In genomic region chr5:24840975-24841431, GRCm38 (mm10) we compare ENCODE assay signal across 8 mouse cellular contexts. TPM values are rescaled to one million over a fixed set of nuclear protein-coding genes. Genes with fewer than 3 reads are reported as not detected.
DNase-seq lines count a peak whose midpoint lies in the region; ATAC-seq and TF ChIP-seq lines count a peak whose summit lies in the region.

No protein-coding gene starts in this region.

- H3K27me3 ChIP-seq in E14TG2a.4 (ENCODE audit: insufficient read depth, low read length), result peaks cover 2% of the 10 kb centered on the region; the same call in 1 of the 2 replicates
- H3K27me3 ChIP-seq in heart, embryonic 15.5 days, result no peaks in the 10 kb centered on the region
- no peaks in the 10 kb centered on the region for H3K27me3 ChIP-seq in limb, embryonic 13.5 days
- H3K27me3 ChIP-seq in splenic B cell, adult 2 months (ENCODE audit: control insufficient read depth, insufficient read depth, low read length, poor library complexity, severe bottlenecking), result no peaks in the 10 kb centered on the region

- H3K4me3 ChIP-seq in E14TG2a.4 (replicated peaks; ENCODE audit: low read length), result peak overlapping the region; percentile 95
- peak overlapping the region; percentile 84 for H3K4me3 ChIP-seq in heart, embryonic 15.5 days
- peak overlapping the region; percentile 87 for H3K4me3 ChIP-seq in limb, embryonic 13.5 days

- TF ChIP-seq CTCF in E14TG2a.4 (conservative IDR thresholded peaks at IDR 0.05; ENCODE audit: low read length), result no peak

- peak; percentile 16 for DNase-seq in embryo, embryonic 10 days (ENCODE audit: low spot score)
- no peak for DNase-seq in embryo, embryonic 10.5 days (ENCODE audit: low spot score)
- DNase-seq in splenic B cell, adult 2 months (ENCODE audit: low read depth, low spot score), result peak; percentile 18
- no peak for DNase-seq in spleen, postnatal 36 days (ENCODE audit: low spot score in 2 of 2)
- DNase-seq in adrenal gland, postnatal 4 days (ENCODE audit: low spot score in 2 of 2), result no peak

- peak overlapping the region; percentile 80 for H3K4me2 ChIP-seq in heart, embryonic 15.5 days
- peak overlapping the region; percentile 89 for H3K4me2 ChIP-seq in limb, embryonic 13.5 days (replicated peaks)

- peak overlapping the region; percentile 99 for H3K27ac ChIP-seq in heart, embryonic 15.5 days
- no peak overlapping the region for H3K27ac ChIP-seq in limb, embryonic 13.5 days

- peak overlapping the region; percentile 90 for H3K9ac ChIP-seq in heart, embryonic 15.5 days
- peak overlapping the region; percentile 95 for H3K9ac ChIP-seq in limb, embryonic 13.5 days

- H3K9me3 ChIP-seq in E14TG2a.4 (ENCODE audit: low read length), result no peaks in the 10 kb centered on the region
- no peaks in the 10 kb centered on the region for H3K9me3 ChIP-seq in heart, embryonic 15.5 days (replicated peaks)
- H3K9me3 ChIP-seq in limb, embryonic 13.5 days, result no peaks in the 10 kb centered on the region

- 7% methylated on average over 11 of the region's 11 CpGs for WGBS in heart, embryonic 15.5 days
- WGBS in limb, embryonic 13.5 days, result 16% methylated on average over 11 of the region's 11 CpGs

- no peak for ATAC-seq in heart, embryonic 15.5 days (replicated peaks; ENCODE audit: insufficient number of reproducible peaks, insufficient read depth, low FRiP score, low read depth)
- ATAC-seq in limb, embryonic 13.5 days (ENCODE audit: low FRiP score, low read depth), result no peak

- H3K4me1 ChIP-seq in E14TG2a.4 (replicated peaks; ENCODE audit: low read depth, low read length), result peaks cover 65% of the 10 kb centered on the region
- H3K4me1 ChIP-seq in heart, embryonic 15.5 days (replicated peaks), result peaks cover 44% of the 10 kb centered on the region
- peaks cover 36% of the 10 kb centered on the region for H3K4me1 ChIP-seq in limb, embryonic 13.5 days

- peaks cover 32% of the 10 kb centered on the region for H3K36me3 ChIP-seq in E14TG2a.4 (ENCODE audit: insufficient read depth, low read length)
- no peaks in the 10 kb centered on the region for H3K36me3 ChIP-seq in heart, embryonic 15.5 days
- H3K36me3 ChIP-seq in limb, embryonic 13.5 days, result no peaks in the 10 kb centered on the region
- no peaks in the 10 kb centered on the region for H3K36me3 ChIP-seq in splenic B cell, adult 2 months (ENCODE audit: control insufficient read depth, insufficient read depth, low read length, poor library complexity, severe bottlenecking)

RNA-seq across cellular contexts. Expression of gene Rheb, which starts 1.4 kb away (rescaled TPM):
- polyA plus RNA-seq in heart, embryonic 15.5 days (2015; fragmentation: Nextera tagmentation; extraction: Ambion mirVana), result 211 and 262 TPM in 2 replicates
- 231 and 247 TPM in 2 replicates for polyA plus RNA-seq in limb, embryonic 13.5 days (2015; fragmentation: Nextera tagmentation; extraction: Ambion mirVana)
- total RNA-seq in adrenal gland, postnatal 4 days (2021), result 10 to 100 TPM; 78.2 to 79.1 TPM

Comparison
In these comparisons a context has a peak if more than half of its experiments do, and no peak if none do; other contexts are left out.
1. DNase-seq: peak in embryo, embryonic 10 days (single experiment) and splenic B cell, adult 2 months (single experiment); none in embryo, embryonic 10.5 days (single experiment), spleen, postnatal 36 days (0 of 2) and adrenal gland, postnatal 4 days (0 of 2).
2. Peak in every context shown above with its lines, with median percentiles within 50 percentile points of each other: H3K4me3 ChIP-seq.